Mouse (Mus musculus): Measurements from ENCODE around the gene Styx. TPM values are rescaled to one million over a fixed set of nuclear protein-coding genes. Genes with fewer than 3 reads are reported as not detected.

Styx gene
- total RNA-seq, 1 experiment from 2014 or later: 36.2 TPM

DNA sequence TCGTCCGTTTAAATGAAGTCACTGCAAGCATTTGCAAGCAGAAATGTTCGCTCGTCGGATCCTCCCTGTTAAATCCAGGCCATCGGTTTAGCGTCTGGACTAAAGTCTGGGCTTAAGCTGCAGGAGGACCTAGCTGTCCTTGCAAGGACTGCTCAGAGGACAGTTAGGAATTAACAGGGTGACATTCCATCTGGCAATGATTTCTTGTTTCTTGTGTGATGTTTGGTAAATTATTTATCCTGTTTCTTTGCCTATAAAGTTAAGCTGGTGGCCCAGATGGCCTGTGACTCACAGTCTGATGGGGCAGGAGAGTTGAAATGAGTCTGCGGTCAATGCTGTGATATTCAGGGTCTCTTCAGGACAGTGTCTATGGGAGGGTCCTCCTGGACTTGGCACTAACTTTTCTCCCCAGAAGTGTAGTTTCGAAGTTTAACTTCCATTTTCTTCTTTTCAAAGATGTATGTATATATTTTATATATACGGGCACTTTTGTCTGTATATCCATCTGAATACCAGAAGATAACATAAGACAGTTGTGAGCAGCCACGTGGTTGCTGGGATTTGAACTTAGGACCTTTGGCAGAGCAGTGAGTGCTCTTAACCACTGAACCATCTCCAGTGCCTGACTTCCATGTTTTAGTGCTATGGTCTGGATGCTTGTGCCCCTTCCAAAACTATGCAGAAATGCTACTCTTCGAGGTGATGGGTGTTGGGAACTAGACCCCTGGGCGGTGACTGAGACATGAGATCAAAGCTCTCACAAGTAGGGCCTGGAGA lies 79.4 kb downstream of the Styx start:
- no peak for ATAC-seq (replicated peaks; ENCODE audit: insufficient number of reproducible peaks, low FRiP score, low TSS enrichment, poor library complexity, severe bottlenecking)

DNA sequence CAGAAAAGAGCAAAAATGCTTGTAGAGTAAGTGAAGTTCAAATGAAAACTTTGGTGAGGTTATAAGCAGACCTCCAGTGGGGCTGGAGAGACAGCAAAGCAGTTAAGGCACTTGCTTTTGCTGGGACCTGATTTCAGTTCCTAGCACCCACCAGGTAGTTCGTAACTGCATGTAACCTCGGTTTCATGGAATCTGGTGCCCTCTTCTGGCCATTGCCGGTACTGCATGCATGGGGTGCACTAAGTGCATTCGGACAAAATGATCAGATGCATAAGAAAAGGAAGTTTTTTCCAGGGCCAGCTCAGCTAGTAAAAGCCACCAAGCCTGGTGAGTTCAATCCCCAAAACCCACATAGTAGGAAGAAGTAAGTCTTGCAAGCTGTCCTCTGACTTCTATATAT lies 81.1 kb downstream of the Styx start:
- ATAC-seq (replicated peaks; ENCODE audit: insufficient number of reproducible peaks, low FRiP score, low TSS enrichment, poor library complexity, severe bottlenecking): no peak

DNA sequence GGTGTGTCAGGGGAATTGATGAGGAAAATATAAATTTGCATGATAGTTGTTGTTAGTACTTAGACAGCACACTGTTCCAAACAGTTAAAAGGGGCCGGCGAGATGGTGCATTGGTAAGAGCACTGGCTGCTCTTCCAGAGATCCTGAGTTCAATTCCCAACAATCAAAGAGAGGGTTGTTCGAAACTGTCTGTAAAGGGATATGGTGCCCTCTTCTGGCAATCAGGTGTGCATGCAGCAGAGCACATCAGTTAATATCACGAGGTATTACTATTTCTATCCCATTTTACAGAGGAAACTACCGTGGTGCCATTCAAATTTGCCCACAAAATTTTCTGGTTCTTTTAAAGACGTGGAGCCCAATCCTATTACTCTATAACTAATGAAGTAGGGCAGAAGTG lies 83.3 kb downstream of the Styx start:
- ATAC-seq (replicated peaks; ENCODE audit: insufficient number of reproducible peaks, low FRiP score, low TSS enrichment, poor library complexity, severe bottlenecking): no peak

DNA sequence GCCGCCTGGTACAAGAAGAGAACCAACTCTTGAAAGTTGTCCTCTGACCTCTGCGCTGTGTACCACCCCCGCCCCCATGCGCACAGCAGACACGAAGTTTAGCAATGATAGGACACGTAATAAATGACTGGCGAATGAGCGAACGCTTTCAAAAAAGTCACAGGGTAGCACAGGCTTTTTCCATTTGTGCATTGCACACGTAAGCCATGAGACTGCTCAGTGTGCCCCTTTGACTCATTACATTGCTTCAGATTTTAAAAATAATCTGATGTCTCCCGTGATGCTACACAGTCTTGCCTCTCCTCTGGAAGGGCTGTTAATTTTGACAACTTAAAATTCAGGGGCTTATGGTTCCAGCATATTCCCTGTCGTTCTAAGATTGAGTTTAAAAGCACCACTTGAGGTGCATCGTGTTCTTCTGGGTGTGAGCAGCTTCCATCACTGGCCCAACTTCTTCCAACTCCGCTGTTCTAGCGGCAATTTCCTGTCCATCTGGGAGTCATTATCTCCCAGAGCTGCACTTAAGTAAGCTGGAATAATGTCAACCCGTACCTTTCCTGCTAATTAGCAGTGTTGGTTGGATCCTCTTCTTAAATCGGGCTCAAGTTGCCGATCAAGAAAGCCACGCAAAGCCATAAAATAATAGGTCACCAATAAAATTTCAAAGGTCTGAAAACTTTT lies 87.5 kb downstream of the Styx start:
- ATAC-seq (replicated peaks; ENCODE audit: insufficient number of reproducible peaks, low FRiP score, low TSS enrichment, poor library complexity, severe bottlenecking): no peak

DNA sequence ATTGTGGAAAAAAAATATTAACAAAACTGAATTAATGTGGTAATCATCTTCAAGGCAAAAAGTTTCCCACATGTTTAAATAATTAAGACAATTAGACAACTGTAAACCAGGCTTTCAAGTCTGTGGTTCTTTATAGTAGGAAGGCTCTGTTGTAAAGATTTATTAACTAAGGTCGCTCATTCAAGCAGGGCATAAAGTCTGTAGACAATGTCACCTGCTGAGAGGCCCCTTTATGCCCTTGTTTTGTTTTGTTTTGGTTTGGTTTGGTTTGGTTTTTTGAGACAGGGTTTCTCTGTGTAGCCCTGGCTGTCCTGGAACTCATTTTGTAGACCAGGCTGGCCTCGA lies 88.0 kb downstream of the Styx start:
- no peak for ATAC-seq (replicated peaks; ENCODE audit: insufficient number of reproducible peaks, low FRiP score, low TSS enrichment, poor library complexity, severe bottlenecking)

DNA sequence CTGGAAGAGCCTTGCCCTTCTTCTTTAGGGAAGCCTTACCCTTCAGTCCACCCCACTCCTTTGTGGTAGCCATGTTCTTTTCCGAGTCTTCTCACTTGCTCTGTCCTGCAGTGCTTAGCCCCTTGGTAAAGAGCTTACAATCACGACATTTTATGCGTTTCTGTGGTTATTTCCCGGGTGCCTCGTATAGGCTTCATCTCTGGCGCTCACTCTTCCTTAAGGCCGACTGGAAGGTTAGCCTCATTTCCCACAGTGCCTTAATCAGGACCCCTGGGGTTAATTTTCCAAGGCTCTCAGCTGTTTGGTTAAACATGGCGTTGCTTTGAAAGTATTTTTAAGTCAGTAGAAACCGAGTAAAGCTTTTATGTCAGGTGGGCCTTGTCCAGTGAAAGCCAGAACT lies 88.5 kb downstream of the Styx start:
- ATAC-seq (replicated peaks; ENCODE audit: insufficient number of reproducible peaks, low FRiP score, low TSS enrichment, poor library complexity, severe bottlenecking): no peak

DNA sequence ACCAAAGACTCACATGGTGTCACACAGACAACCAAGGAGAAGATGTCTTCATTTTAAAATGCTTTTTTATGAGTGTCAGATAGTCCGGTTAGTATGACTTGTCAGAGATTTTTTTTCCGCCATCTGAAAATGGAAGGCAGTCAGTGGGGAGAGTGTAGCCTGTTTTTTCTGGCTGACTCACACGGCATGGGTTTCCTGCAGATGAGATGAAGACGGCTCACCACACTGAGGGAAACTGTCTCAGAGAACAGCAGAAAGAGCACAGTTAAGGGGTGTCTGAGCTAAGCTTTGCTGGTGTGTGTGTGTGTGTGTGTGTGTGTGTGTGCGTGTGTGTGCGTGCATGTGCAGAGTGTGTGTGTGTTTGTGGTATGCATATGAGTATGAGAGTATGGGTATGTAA lies 90.4 kb downstream of the Styx start:
- no peak for ATAC-seq (replicated peaks; ENCODE audit: insufficient number of reproducible peaks, low FRiP score, low TSS enrichment, poor library complexity, severe bottlenecking)

DNA sequence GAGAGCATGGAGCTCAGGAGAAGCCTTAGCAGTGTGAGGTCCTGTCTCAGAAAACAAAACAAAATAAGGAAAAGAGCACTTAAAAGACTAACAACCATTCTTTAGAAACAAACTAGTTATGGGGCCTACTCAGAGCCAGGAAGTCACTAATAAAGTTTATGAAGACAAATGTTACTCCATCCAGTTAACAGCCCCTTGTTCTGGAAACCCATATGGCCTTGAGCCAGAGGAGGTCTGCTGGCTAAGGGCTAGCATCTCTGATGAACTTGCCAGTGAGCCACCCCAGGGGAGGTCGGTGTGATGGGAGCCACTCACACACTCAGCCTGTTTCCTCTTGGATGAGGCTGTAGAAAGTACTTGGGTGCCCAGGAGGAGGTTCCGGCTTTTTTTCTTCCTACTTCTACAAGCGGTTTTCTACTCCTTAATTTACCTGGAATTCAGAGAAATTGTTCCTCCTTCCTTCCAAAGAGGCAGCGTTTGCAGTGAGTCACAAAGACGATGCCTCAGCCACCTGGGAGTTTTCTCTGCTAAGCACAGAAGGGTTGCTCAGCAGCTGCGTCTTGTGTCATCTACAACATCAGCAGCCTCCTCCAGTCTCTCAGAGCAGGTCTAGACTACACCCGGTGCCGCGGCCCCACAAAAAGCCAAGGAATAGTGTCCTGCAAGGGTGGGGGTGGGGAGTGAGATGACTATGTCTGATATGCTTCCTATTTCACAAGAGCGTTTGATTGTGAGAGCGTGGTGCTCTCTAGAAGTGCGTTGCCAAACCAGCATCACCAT lies 92.1 kb downstream of the Styx start:
- ATAC-seq (replicated peaks; ENCODE audit: insufficient number of reproducible peaks, low FRiP score, low TSS enrichment, poor library complexity, severe bottlenecking): no peak

DNA sequence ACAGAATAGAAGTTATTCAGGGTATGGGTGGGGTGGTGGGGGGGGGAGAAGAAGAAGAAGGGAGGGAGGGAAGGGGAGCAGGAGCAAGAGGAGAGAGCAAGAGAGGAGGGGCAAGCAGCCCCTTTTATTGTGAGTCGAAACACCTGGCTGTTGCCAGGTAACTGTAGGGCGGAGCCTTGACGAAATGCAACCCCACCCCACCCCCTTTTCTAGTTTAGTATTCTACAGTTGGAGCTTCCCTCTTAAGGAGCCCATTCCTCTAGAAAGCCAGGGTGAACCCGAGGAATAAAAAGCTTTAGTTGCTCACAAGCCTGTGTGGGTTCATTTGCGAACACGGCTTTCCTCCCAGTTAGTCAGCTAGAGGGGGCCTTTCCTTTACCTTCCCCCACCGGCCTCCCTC lies 94.0 kb downstream of the Styx start:
- ATAC-seq (replicated peaks; ENCODE audit: insufficient number of reproducible peaks, low FRiP score, low TSS enrichment, poor library complexity, severe bottlenecking): no peak

DNA sequence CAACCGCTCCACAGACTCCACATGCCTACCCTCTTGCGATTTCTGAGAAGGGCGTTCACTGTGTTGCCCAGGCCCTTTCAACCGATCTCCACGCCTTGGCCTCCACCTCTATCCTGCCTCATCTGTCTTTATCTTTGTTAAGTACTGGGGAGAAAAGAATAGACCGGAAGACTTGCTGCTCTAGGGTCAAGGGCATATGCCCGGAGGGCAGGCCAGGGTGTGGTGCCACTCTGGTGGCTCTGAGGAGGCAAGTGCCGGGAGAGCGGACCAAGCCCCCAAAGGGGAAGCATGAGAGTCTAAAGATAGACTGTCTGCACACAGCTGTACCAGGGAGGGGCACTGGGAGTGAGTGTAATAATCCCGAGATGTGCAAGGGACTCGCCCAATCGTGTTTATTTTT lies 94.6 kb downstream of the Styx start:
- no peak for ATAC-seq (replicated peaks; ENCODE audit: insufficient number of reproducible peaks, low FRiP score, low TSS enrichment, poor library complexity, severe bottlenecking)

DNA sequence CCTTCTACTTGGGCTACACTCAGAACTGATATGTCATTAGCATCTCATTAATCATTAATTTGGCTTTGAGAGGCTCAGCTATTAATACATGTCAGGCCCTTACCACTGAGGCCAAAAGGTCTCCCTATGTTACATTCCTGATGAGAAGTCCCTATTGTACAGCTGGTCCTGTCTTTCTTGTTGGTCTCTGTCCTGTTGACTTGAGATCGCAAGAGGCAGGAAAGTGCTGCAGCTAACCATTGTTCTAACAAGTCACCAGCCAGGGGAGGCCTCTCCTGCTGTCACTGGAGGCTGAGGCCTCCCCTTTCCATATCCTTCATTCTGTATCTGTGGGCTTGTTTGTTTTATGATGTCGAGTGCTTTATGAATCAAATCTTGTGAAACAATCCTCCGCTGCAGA lies 95.9 kb downstream of the Styx start:
- no peak for ATAC-seq (replicated peaks; ENCODE audit: insufficient number of reproducible peaks, low FRiP score, low TSS enrichment, poor library complexity, severe bottlenecking)

DNA sequence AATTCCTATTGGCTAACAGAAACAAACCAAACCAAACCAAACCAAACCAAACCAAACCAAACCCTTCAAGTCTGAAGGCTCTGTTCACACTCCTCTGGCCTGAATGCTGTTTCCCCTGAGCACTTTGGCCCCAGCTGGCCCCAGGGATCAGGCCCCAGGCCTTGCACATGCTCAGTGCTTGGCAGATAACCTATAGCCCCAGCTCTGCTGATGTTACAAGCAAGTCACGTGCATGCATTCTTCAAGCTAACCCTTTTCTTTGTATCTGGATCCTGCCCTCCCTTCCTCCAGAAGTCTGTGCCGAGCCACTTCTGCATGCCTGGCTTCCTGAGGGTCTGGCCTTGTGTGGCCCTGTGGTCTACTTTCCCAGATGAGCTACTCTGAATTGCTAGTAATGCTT lies 100.2 kb downstream of the Styx start:
- no peak for ATAC-seq (replicated peaks; ENCODE audit: insufficient number of reproducible peaks, low FRiP score, low TSS enrichment, poor library complexity, severe bottlenecking)

DNA sequence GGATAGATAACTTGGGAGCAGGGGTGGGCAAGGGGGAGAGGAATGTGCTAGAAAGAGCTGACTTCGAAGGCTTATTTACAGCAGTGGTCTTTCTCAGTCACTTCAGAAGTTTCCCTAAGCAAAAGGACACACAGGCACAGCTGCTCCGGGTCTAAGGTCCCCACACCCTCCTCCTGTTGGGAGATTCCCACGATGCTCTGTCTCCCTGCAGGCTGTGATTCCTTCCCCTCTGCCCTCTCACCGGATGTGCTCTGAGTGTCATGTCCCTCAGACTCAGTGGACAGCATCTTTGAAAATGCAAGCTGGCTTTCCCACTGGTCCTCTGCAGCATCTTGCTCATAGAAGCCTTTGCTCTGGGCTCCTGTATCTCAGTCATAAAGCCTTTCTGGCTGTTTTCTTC lies 101.3 kb downstream of the Styx start:
- ATAC-seq (replicated peaks; ENCODE audit: insufficient number of reproducible peaks, low FRiP score, low TSS enrichment, poor library complexity, severe bottlenecking): no peak

DNA sequence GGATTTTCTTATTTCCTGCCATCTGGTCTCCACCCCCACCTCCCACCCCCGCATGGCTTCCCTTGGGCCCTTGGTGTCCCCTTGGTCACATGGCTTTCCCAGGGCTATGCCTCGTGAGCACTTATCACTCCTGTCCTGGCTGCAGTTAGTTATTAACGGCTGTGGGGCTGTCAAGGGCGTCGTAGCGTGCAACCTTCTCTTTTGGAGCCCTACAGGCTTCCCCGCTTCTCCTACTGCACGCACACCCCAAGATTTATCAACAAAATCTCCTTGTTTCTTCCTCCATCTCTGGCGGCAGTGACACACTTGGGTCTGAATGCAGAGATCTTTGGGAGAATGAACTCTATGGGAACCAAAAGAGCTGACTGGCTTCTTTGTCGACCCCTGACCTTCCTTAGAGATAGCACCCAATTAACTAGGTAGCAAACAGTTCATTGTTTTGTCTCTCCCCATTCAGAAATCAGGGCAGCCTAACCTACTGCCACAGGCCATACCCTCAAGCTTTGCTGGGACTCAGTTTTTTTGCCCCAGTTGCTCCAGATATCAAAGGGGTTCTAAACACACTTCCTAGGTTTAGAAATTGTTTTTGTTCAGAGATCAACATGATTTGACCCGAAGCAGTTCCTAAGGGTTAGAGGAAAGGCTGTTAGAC lies 102.1 kb downstream of the Styx start:
- no peak for ATAC-seq (replicated peaks; ENCODE audit: insufficient number of reproducible peaks, low FRiP score, low TSS enrichment, poor library complexity, severe bottlenecking)

DNA sequence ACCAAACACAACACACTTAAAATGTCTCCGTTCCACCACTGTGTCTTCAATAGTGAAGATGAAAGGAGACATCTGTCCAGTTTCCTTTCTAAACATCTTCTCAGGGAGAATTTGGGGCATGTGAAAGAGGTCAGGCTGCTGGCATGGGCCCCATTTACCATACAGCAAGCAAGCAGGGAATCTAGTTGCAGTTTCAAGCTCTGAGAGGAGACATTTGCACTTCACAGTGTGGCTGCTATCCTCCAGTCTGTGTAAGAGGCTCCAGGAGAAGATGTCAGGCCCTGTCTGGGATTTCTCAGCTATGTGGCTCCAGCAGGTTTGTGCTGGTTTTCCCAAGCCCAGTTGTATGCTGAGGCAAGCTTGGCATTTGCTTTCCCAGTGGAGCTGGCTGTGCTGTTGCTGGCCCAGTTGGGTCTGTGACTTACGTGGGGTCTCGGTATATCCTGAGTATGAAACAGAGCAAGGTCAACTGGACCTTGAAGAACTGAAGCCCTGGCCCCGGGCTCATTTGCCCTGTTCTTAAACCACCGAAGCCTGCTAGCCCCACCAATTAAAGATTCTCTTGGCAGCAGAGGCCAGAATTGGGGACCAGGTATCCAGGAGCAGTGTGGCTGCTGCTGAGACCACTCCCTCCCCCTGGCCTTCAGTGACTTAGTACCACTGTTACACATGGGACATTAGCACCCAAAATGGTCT lies 102.8 kb downstream of the Styx start:
- no peak for ATAC-seq (replicated peaks; ENCODE audit: insufficient number of reproducible peaks, low FRiP score, low TSS enrichment, poor library complexity, severe bottlenecking)

DNA sequence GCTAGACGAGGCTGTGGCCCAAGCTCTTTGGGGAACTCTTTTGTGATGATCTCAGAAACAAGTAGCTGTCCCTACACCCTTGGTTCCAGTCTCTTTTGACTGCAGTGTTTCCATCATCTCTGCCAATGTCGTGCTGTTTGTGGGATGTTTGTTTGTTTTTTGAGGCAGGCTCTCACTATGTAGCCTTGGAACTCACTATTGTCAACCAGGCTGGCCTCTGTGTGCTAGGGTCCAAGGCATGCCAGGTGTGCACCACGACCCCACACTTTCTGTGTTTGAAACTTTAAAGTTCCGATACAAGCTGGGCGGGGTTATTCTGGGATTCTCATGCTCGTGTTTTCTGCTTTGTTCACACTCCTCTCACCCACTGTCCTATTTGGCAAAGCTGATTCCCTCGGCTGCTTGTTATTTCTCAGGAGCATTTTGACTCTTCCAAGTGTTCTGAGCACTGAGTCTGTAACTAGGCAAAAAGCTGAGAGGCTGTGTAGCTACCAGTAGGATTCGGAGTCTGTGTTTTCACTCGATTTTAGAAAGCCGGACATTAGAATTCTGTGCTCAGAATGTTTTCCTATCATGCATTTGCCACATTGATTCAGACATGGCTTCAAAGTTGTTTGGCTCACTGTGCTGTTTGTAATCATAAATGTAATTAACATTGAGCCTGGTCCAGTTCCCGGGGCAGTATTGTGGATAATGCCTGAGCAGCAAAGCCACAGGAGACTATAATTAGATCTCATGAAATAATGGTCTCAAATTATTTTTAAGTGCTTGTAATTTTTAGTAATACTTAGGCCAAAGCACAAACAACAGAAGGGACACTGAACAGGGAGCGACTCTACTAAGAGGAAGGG lies 105.0 kb downstream of the Styx start:
- ATAC-seq (replicated peaks; ENCODE audit: insufficient number of reproducible peaks, low FRiP score, low TSS enrichment, poor library complexity, severe bottlenecking): no peak

DNA sequence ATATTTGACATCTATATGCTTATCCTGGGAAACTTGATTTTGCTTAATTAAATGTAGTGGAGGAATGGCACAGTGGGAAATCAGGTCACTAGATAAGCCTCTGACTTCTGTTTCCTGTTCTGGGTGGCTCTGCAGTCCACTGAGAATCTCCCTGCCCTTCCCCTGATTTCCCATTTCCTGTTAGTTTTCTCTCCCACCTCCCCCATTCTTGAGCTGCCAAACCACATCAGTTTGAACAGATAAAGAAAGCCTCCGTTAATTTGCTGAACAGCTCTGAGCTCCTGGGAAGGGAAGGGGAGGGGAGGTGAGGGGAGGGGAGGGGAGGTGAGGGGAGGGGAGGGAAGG lies 105.6 kb downstream of the Styx start:
- ATAC-seq (replicated peaks; ENCODE audit: insufficient number of reproducible peaks, low FRiP score, low TSS enrichment, poor library complexity, severe bottlenecking): no peak

DNA sequence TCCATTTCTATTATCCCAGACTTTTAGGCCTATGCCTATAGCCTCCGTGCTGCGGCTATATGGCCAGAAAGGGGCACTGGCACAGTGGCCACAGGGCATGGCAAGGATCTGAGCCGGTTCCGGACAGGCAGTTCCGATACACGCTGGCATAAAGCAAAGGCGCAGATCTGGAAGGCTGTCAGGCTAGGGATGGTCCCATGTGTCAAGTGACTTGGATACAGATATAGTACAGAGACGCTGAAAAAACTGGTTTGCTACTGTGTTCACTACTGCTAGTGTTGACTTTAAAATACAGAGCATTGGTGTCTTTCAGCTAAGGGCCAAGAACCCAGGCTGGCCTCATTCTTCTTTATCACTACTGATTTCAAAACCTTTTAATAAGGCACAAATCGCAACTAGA lies 106.1 kb downstream of the Styx start:
- ATAC-seq (replicated peaks; ENCODE audit: insufficient number of reproducible peaks, low FRiP score, low TSS enrichment, poor library complexity, severe bottlenecking): no peak

All from monocyte, adult 5-6 weeks (primary cell).